Mouse (Mus musculus) forebrain, embryonic 14.5 days (tissue): ENCODE results near the gene Plcb4. TPM values are rescaled to one million over a fixed set of nuclear protein-coding genes. Genes with fewer than 3 reads are reported as not detected.

ENCODE experiments used
- ATAC-seq: fragments of 200-750 bp; cut with Nextera tagmentation; 2 replicates; pipeline ENCODE4 v1.8.0; 2017; ENCODE audit warnings: mild to moderate bottlenecking, moderate library complexity
- DNase-seq: peaks from one replicate; pipeline ENCODE4 v3.0.0-alpha.2; 2015; ENCODE audit warnings: low spot score
- H3K27ac ChIP-seq: fragments of 300-500 bp; sonication (generic); 2 replicates; pipeline ENCODE4 v1.5.1; 2014; ENCODE audit warnings: low read depth, mild to moderate bottlenecking, control low read depth, low read length, moderate library complexity
- H3K27me3 ChIP-seq: fragments of 300-500 bp; sonication (generic); replicated peaks from 2 replicates; pipeline ENCODE4 v1.6.1; 2014; ENCODE audit warnings: low read length, control low read depth, mixed read lengths; ENCODE audit not compliant: control insufficient read depth, insufficient read depth
- H3K36me3 ChIP-seq: fragments of 300-500 bp; sonication (generic); 2 replicates; pipeline ENCODE4 v1.6.1; 2014; ENCODE audit warnings: low read length, control low read depth; ENCODE audit not compliant: control insufficient read depth, insufficient read depth
- H3K4me1 ChIP-seq: fragments of 300-500 bp; sonication (generic); 2 replicates; pipeline ENCODE4 v1.6.1; 2014; ENCODE audit warnings: antibody characterized with exemption, low read length, control low read depth; ENCODE audit not compliant: control insufficient read depth, insufficient read depth
- H3K4me2 ChIP-seq: fragments of 300-500 bp; sonication (generic); 2 replicates; pipeline ENCODE4 v1.6.1; 2014; ENCODE audit warnings: mild to moderate bottlenecking, control low read depth, low read length
- H3K4me3 ChIP-seq: fragments of 300-500 bp; sonication (generic); 2 replicates; pipeline ENCODE4 v1.5.1; 2014; ENCODE audit warnings: low read depth, low read length, control low read depth
- H3K9ac ChIP-seq: fragments of 300-500 bp; sonication (generic); 2 replicates; pipeline ENCODE4 v1.6.1; 2014; ENCODE audit warnings: mild to moderate bottlenecking, low read length, control low read depth, moderate library complexity
- H3K9me3 ChIP-seq: fragments of 300-500 bp; sonication (generic); replicated peaks from 2 replicates; pipeline ENCODE4 v1.6.1; 2016; ENCODE audit warnings: low read length, control low read depth, mixed read lengths; ENCODE audit not compliant: control insufficient read depth
- WGBS: fragments of 180-500 bp; shearing (Covaris S2); extraction: QIAGEN DNeasy Blood & Tissue Kit; methylation state at CpG from one replicate; pipeline ENCODE4 v1.1.7; 2014; 5-methylcytosine and 5-hydroxymethylcytosine counted together
- polyA plus RNA-seq: library from polyadenylated mRNA; unstranded; fragments of >200 nt; fragmentation: Nextera tagmentation; extraction: Ambion mirVana; gene quantifications from 2 replicates; pipeline ENCODE4 v1.2.1, GENCODE M21; 2014

Gene Plcb4
- polyA plus RNA-seq, 1 experiment from 2014 or later = 7.1 TPM

DNA sequence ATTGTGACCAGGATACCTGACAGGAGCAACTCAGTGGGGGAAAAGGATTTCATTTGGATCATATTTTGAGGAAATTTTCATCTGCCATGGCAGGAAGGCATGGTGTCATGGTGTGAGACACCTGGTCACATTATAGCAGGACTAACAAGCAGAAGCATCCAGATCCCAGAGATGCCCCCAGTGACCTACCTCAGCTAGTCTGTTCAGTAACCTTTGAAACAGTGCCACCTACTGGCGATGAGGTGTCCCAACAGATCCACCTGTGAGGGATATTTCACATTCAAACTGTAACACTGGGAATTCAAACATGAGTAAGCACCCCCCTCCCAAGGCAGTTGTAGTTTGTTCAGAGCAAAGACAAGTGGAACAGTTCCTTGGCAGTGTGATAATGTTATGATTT lies 289.0 kb downstream of the Plcb4 start:
- H3K4me2 ChIP-seq = no peak overlapping the region
- H3K9ac ChIP-seq = no peak overlapping the region
- H3K27ac ChIP-seq = no peak overlapping the region
- H3K27me3 ChIP-seq = no peaks in the 10 kb centered on the region
- no peaks in the 10 kb centered on the region for H3K4me1 ChIP-seq
- no peak overlapping the region for H3K4me3 ChIP-seq
- WGBS = 85% methylated on average over 1 of the region's 1 CpGs
- no peak for ATAC-seq
- no peak for DNase-seq
- 0 out of 2 replicates have a peak, but pooled peaks cover 4% of the 10 kb centered on the region for H3K9me3 ChIP-seq
- no peaks in the 10 kb centered on the region; the same call in 1 of the 2 replicates for H3K36me3 ChIP-seq

DNA sequence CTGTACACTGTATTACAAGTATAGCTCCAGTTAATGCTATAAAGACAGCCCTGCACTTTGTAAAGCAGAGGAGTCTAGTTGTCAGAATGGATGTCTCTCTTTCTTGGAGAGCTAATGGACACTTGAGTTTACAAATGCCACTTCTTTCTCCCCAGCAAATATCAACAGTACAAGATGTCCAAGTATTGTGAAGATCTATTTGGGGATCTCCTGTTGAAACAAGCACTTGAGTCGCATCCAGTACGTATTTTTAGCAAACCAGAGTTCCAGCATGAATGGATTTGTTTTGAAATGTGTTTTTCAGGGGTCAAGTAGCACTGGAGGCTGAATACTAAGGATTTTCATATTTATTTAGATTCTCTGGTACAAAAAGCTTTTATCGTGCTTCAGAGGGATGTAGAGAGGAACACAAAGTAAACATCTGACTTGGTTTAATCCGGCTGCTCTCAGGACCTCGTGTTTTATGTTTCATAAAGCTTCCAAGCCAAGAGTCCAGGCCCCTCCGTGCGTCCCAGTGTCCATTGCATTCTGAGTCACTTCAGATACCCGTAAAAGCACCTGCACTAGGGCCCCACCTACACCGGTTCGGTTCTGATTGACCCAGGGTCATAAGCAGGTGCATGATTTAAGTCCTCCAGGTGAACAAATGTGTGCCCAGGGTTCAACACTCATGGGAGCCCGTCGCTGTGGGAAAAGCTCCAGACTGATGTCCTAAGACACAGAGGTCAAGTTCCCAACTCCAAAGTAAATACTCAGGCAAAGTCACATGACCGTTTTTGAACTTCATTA lies 296.1 kb downstream of the Plcb4 start:
- H3K27ac ChIP-seq = no peak overlapping the region
- H3K36me3 ChIP-seq = peaks cover 7% of the 10 kb centered on the region
- ATAC-seq = no peak
- no peaks in the 10 kb centered on the region for H3K9me3 ChIP-seq
- H3K4me2 ChIP-seq = no peak overlapping the region
- no peak overlapping the region for H3K4me3 ChIP-seq
- no peaks in the 10 kb centered on the region for H3K27me3 ChIP-seq
- 87% methylated on average over 13 of the region's 13 CpGs for WGBS
- H3K4me1 ChIP-seq = no peaks in the 10 kb centered on the region
- DNase-seq = no peak
- H3K9ac ChIP-seq = no peak overlapping the region

DNA sequence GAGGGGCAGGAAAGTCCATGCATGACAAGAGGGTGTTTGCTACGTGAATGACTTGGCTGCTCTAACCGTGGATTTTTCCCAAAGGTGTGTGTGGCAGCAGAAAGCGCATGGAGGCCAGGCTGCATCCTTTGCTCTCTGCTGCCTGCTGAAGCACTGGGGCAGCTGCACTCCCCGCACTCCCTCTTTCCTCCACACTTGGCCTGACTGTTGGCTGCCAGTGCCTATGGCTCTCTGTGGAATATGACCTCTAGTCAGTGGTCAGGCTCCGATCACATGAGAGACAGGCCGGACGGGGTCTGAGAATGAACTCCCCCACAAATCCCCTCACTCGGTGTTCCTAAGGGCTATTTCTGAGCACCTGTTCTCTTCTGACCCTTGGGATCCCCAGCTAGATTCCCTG lies 297.0 kb downstream of the Plcb4 start:
- no peak overlapping the region for H3K4me2 ChIP-seq
- H3K9ac ChIP-seq = no peak overlapping the region
- DNase-seq = no peak
- no peaks in the 10 kb centered on the region for H3K27me3 ChIP-seq
- H3K4me3 ChIP-seq = no peak overlapping the region
- H3K27ac ChIP-seq = no peak overlapping the region
- H3K4me1 ChIP-seq = no peaks in the 10 kb centered on the region
- no peaks in the 10 kb centered on the region for H3K9me3 ChIP-seq
- 87% methylated on average over 8 of the region's 8 CpGs for WGBS
- H3K36me3 ChIP-seq = peaks cover 7% of the 10 kb centered on the region
- ATAC-seq = no peak

DNA sequence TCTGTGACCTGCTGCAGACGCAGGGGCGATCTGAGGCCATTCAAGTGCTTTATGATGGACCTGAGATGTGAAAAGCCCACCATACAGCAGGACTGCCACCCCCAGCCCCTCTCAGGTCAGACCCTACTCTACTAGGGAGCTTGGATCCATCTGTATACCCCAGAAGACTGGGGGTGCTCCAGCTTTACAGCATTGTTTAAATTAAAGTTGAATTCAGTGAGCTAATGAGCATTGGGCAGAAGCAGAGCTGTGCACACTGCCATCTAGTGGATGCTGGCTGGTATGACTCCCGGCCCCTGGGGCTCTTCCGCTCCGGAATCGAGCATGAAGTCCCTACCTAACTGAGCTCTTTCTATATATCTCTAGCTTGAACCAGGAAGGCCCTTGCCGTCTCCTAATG lies 298.9 kb downstream of the Plcb4 start:
- 36% methylated on average over 7 of the region's 7 CpGs for WGBS
- DNase-seq = peak; percentile 79
- no peak overlapping the region for H3K9ac ChIP-seq
- H3K27me3 ChIP-seq = no peaks in the 10 kb centered on the region
- H3K27ac ChIP-seq = no peak overlapping the region
- no peak overlapping the region for H3K4me2 ChIP-seq
- peaks cover 7% of the 10 kb centered on the region for H3K36me3 ChIP-seq
- no peaks in the 10 kb centered on the region for H3K4me1 ChIP-seq
- no peaks in the 10 kb centered on the region for H3K9me3 ChIP-seq
- H3K4me3 ChIP-seq = no peak overlapping the region
- peak; percentile 84 for ATAC-seq

DNA sequence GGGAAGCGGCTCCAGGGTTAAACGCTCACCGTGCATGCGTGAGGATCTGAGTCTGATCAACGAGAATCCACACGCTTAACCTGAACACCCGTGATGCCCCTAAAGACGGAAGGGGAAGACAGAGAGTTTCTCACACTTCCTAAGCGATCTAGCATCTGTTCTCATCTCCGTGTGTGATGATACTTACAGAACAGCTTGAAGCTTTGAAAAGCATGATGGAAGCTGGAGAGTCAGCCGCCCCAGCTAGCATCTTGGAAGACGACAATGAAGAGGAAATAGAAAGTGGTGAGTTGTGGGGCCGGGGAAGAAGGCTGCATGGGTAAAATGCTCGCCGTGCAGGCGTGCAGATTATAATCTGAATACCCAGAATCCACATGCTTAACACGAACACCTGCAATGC lies 299.6 kb downstream of the Plcb4 start:
- 92% methylated on average over 17 of the region's 17 CpGs for WGBS
- H3K4me3 ChIP-seq = no peak overlapping the region
- no peaks in the 10 kb centered on the region for H3K27me3 ChIP-seq
- H3K36me3 ChIP-seq = peaks cover 7% of the 10 kb centered on the region
- DNase-seq = no peak
- ATAC-seq = no peak
- no peak overlapping the region for H3K27ac ChIP-seq
- H3K9ac ChIP-seq = no peak overlapping the region
- H3K4me1 ChIP-seq = no peaks in the 10 kb centered on the region
- H3K4me2 ChIP-seq = no peak overlapping the region
- H3K9me3 ChIP-seq = no peaks in the 10 kb centered on the region

DNA sequence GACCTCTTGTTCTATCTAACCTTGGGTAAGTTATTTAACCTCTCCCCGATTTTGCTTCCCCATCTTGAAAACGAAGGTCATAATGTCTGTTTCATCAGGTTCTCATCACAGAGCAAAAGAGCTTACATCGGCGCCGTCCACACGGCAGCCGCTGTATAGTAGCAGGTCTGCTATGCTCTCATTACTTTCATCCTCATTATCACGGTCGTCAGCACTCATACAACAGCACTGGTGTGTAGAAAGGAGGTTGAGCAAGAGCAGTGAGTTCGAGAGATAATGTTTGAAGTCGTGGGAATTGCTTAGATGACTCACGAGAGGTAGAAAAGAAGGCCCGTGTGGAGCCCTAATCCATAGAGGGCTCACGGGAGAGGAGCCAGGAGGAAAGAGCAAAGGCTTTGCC lies 304.3 kb downstream of the Plcb4 start:
- no peak overlapping the region for H3K9ac ChIP-seq

DNA sequence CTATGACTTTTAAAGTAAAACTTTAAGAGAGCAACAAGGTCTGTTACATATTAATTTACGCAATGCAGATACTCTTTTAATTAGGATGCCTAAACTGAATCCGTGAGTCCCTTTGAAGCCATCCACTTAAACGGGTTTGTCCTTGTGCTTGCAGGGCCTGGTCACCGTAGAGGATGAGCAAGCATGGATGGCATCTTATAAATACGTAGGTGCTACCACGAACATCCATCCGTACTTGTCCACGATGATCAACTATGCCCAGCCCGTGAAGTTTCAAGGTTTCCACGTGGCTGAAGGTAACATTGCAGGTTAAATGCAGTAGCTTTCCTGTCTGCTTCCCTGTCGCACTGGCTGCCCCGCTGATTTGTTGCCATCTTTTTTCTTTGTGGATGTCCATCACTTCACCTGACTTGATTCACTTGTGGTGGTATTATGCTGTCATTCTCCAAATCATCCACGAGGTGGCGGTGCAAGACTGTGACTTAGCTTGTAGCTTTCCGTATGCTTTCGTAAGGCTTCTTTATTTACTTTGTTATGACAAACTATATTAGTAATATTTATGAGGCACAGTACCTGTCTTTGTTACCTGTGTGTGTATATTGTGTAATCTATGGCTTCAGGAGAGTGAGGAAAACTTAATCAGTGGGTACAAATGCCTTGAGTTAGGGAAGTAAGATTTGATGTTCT lies 308.2 kb downstream of the Plcb4 start:
- peak; percentile 79 for DNase-seq
- Histone ChIP-seq H3K27ac (no peak overlapping the region), H3K4me3 (no peak overlapping the region), H3K36me3 (0 out of 2 replicates have a peak, but pooled peaks cover 2% of the 10 kb centered on the region), H3K9me3 (no peaks in the 10 kb centered on the region), H3K27me3 (no peaks in the 10 kb centered on the region), H3K9ac (no peak overlapping the region), H3K4me1 (peaks cover 5% of the 10 kb centered on the region; the same call in 1 of the 2 replicates), H3K4me2 (no peak overlapping the region)
- 61% methylated on average over 16 of the region's 16 CpGs for WGBS
- ATAC-seq = peak; percentile 60

More for the DNA sequence above, 304.3 kb downstream of the Plcb4 start:
- H3K4me3 ChIP-seq = no peak overlapping the region
- no peak overlapping the region for H3K4me2 ChIP-seq
- peaks cover 3% of the 10 kb centered on the region; the same call in 1 of the 2 replicates for H3K4me1 ChIP-seq
- no peaks in the 10 kb centered on the region for H3K9me3 ChIP-seq
- no peak for DNase-seq
- 81% methylated on average over 14 of the region's 14 CpGs for whole genome bisulfite sequencing
- no peak for ATAC-seq
- no peaks in the 10 kb centered on the region for H3K27me3 ChIP-seq
- H3K27ac ChIP-seq = no peak overlapping the region
- H3K36me3 ChIP-seq = 0 out of 2 replicates have a peak, but pooled peaks cover 2% of the 10 kb centered on the region

DNA sequence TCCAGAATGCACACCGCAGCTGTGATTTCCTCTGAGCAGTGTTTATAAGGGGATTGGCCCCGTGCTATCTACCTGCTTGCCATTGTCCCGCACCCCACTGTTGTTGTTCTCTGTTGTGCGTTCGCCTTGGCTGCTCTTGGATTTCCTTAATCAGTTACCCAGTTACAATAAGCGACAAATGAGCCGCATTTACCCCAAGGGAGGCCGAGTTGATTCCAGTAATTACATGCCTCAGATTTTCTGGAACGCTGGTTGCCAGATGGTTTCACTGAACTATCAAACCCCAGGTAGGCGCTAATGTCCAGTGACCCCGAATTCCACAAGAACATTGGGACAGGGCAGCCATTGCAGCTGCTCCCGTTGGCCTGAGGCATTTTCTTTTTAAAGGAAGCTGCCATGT lies 309.3 kb downstream of the Plcb4 start:
- Histone ChIP-seq H3K4me1 (peaks cover 5% of the 10 kb centered on the region; the same call in 1 of the 2 replicates), H3K27me3 (no peaks in the 10 kb centered on the region), H3K9me3 (no peaks in the 10 kb centered on the region), H3K4me3 (no peak overlapping the region), H3K4me2 (no peak overlapping the region), H3K27ac (no peak overlapping the region), H3K9ac (no peak overlapping the region), H3K36me3 (peaks cover 8% of the 10 kb centered on the region)
- DNase-seq = peak; percentile 46
- 40% methylated on average over 12 of the region's 12 CpGs for WGBS
- peak; percentile 33; the same call in 1 of the 2 replicates for ATAC-seq

DNA sequence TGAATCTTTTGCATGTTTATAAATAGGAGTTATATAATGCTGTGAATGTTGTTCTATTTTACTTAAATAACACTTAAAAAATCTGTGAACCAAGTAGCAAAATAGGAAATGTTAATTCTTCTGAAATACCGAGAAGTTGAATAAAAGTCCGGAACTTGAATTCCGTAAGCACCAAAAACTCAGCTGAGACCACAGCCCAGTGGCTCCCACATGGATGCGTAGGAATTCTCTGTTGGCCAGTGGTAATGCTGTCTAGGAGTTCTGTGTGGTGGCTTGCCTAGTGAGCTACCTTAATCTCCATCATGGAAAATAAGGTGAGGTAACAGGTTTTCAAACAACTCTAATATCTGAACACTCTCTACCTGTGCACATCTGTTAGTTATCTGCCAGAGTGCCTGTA lies 312.1 kb downstream of the Plcb4 start:
- DNase-seq = no peak
- no peaks in the 10 kb centered on the region for H3K27me3 ChIP-seq
- ATAC-seq = no peak
- no peak overlapping the region for H3K27ac ChIP-seq
- 96% methylated on average over 4 of the region's 4 CpGs for WGBS
- H3K4me1 ChIP-seq = peaks cover 5% of the 10 kb centered on the region; the same call in 1 of the 2 replicates
- H3K4me3 ChIP-seq = no peak overlapping the region
- no peak overlapping the region for H3K4me2 ChIP-seq
- no peaks in the 10 kb centered on the region for H3K9me3 ChIP-seq
- H3K36me3 ChIP-seq = peaks cover 11% of the 10 kb centered on the region
- H3K9ac ChIP-seq = no peak overlapping the region
